Mouse (Mus musculus): ENCODE data around the gene Mgea5. TPM values are rescaled to one million over a fixed set of nuclear protein-coding genes. Genes with fewer than 3 reads are reported as not detected.

Gene Mgea5
- total and polyA plus RNA-seq, 3 experiments = 66.4 to 69.8 (median 69.4) TPM

- dilution Hi-C loops (cut with MboI; ENCODE audit: extremely low pct_ligation_motif_present, extremely low pct_unique_long_range_greater_than_20kb, low sequenced_read_pairs) (no loop called here), in situ Hi-C loops (cut with MboI; ENCODE audit: low pct_ligation_motif_present, low pct_unique_long_range_greater_than_20kb, low sequenced_read_pairs) (loop anchor here (5.0 kb wide), 1 partner anchor 189 kb away; no protein-coding TSS in a partner anchor)
- no peak overlapping the region for H3K9ac ChIP-seq (ENCODE audit: insufficient read depth, low read depth)
- no peak overlapping the region for H3K27ac ChIP-seq (ENCODE audit: insufficient read depth, low read depth)
- H3K4me2 ChIP-seq (ENCODE audit: insufficient read depth, low read depth, poor library complexity, severe bottlenecking) = no peak overlapping the region
- TF ChIP-seq JUND (conservative IDR thresholded peaks at IDR 0.05; ENCODE audit: low read depth, low read length) (no peak), PAX5 (IDR thresholded peaks at IDR 0.05; ENCODE audit: low read length) (no peak), CHD2 (IDR thresholded peaks at IDR 0.05; ENCODE audit: low read length) (no peak), NRF1 (IDR thresholded peaks at IDR 0.05; ENCODE audit: low read depth, low read length) (no peak), MAZ (IDR thresholded peaks at IDR 0.05; ENCODE audit: low read depth, low read length) (no peak), KAT2A (IDR thresholded peaks at IDR 0.05; ENCODE audit: insufficient replicate concordance, low read length) (no peak), USF2 (conservative IDR thresholded peaks at IDR 0.05; ENCODE audit: low read depth, low read length) (no peak)
- no peaks in the 10 kb centered on the region for H3K79me2 ChIP-seq (replicated peaks; ENCODE audit: control insufficient read depth, extremely low read depth, insufficient read depth, poor library complexity, severe bottlenecking)
- H3K27me3 ChIP-seq (replicated peaks) = no peaks in the 10 kb centered on the region
- no peak for DNase-seq (ENCODE audit: extremely low read depth)
- no peaks in the 10 kb centered on the region for H3K9me3 ChIP-seq (replicated peaks; ENCODE audit: low read length)
- H3K4me1 ChIP-seq (ENCODE audit: control insufficient read depth in 1 of 2, insufficient read depth in 2 of 2) = peaks cover 6 to 15% of the 10 kb centered on the region in 2 experiments; a peak in 3 of 4 replicates
- peaks cover 0 to 4% of the 10 kb centered on the region in 2 experiments for H3K36me3 ChIP-seq (replicated peaks in 1 of 2; ENCODE audit: control insufficient read depth in 1 of 2, insufficient read depth in 1 of 2, low read length in 1 of 2)
- no peak overlapping the region for H3K4me3 ChIP-seq (replicated peaks in 1 of 3; ENCODE audit: low read depth in 2 of 3, low read length in 2 of 3, poor library complexity in 1 of 3)
Observed at GRCm38 (mm10) chr19:45817816-45818490, 34.3 kb upstream of the Mgea5 start.

DNA sequence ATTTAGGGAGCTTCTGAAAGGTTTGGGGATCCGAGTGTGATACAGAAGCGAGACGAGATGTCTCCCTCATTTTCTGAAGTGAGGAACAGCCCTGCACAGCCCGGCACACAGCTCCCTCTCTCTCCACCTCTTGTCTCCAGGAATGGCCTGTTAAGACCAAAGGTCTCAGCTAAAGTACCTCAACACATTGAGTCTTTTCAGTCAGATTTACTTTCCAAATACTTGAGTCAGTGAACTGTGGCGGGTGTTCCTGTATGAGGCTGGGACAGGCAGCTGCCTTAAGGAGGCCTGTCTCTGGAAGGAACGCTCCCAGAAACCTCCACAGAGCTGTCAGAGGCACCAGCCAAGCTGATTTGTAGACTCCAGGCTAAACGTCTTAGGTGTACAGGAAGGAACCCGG is 33.1 kb upstream of the Mgea5 start:
- Histone ChIP-seq H3K9me3 (replicated peaks; ENCODE audit: low read length) (no peaks in the 10 kb centered on the region), H3K27me3 (replicated peaks) (no peaks in the 10 kb centered on the region), H3K4me2 (ENCODE audit: insufficient read depth, low read depth, poor library complexity, severe bottlenecking) (no peak overlapping the region), H3K36me3 (replicated peaks in 1 of 2; ENCODE audit: control insufficient read depth in 1 of 2, insufficient read depth in 1 of 2, low read length in 1 of 2) (peaks cover 0 to 4% of the 10 kb centered on the region in 2 experiments), H3K9ac (ENCODE audit: insufficient read depth, low read depth) (no peak overlapping the region), H3K27ac (ENCODE audit: insufficient read depth, low read depth) (no peak overlapping the region), H3K4me3 (replicated peaks in 1 of 3; ENCODE audit: low read depth in 2 of 3, low read length in 2 of 3, poor library complexity in 1 of 3) (no peak overlapping the region), H3K79me2 (replicated peaks; ENCODE audit: control insufficient read depth, extremely low read depth, insufficient read depth, poor library complexity, severe bottlenecking) (no peaks in the 10 kb centered on the region), H3K4me1 (ENCODE audit: control insufficient read depth in 1 of 2, insufficient read depth in 2 of 2) (peaks cover 6 to 27% of the 10 kb centered on the region in 2 experiments; a peak in 3 of 4 replicates)
- dilution Hi-C loops (cut with MboI; ENCODE audit: extremely low pct_ligation_motif_present, extremely low pct_unique_long_range_greater_than_20kb, low sequenced_read_pairs) = no loop called here
- no peak for DNase-seq (ENCODE audit: extremely low read depth)
- in situ Hi-C loops (cut with MboI; ENCODE audit: low pct_ligation_motif_present, low pct_unique_long_range_greater_than_20kb, low sequenced_read_pairs) = loop anchor here (5.0 kb wide), 1 partner anchor 191 kb away; no protein-coding TSS in a partner anchor
- TF ChIP-seq MAZ (IDR thresholded peaks at IDR 0.05; ENCODE audit: low read depth, low read length) = no peak
- TF ChIP-seq JUN (IDR thresholded peaks at IDR 0.05; ENCODE audit: insufficient read depth, low read depth, low read length) = no peak
- no peak for TF ChIP-seq CHD1 (IDR thresholded peaks at IDR 0.05; ENCODE audit: low read depth, low read length)
- TF ChIP-seq CTCF (conservative IDR thresholded peaks at IDR 0.05 in 1 of 2, IDR thresholded peaks at IDR 0.05 in 1 of 2; ENCODE audit: low read depth in 2 of 2, low read length in 2 of 2) = no peak
- no peak for TF ChIP-seq MEF2A (IDR thresholded peaks at IDR 0.05; ENCODE audit: borderline replicate concordance, low read depth, low read length)
- no peak for TF ChIP-seq MAFK (IDR thresholded peaks at IDR 0.05; ENCODE audit: insufficient replicate concordance, low read length)
- no peak for TF ChIP-seq USF1 (IDR thresholded peaks at IDR 0.05; ENCODE audit: low read depth, low read length)
- TF ChIP-seq MAX (IDR thresholded peaks at IDR 0.05; ENCODE audit: low read length) = no peak
- no peak for TF ChIP-seq NELFE (IDR thresholded peaks at IDR 0.05; ENCODE audit: low read depth, low read length)
- no peak for TF ChIP-seq BHLHE40 (IDR thresholded peaks at IDR 0.05; ENCODE audit: low read depth, low read length)
- no peak for TF ChIP-seq ZMIZ1 (IDR thresholded peaks at IDR 0.05; ENCODE audit: low read depth, low read length)

Measured in CH12.LX (cell line).